Mouse (Mus musculus) bone marrow macrophage, adult 2 months (primary cell): ENCODE results near the gene Olfr816. TPM values are rescaled to one million over a fixed set of nuclear protein-coding genes. Genes with fewer than 3 reads are reported as not detected.
"Not testable (repeated sequence)": the region's sequence is repeated elsewhere in the genome, so short reads cannot be mapped to it uniquely, and the experiment has no call there.

ENCODE experiments used
- H3K27ac ChIP-seq: 2 replicates; pipeline ENCODE4 v1.5.1; 2012; ENCODE audit warnings: low read depth, low read length; ENCODE audit not compliant: insufficient read depth
- H3K4me1 ChIP-seq: 2 replicates; pipeline ENCODE4 v1.6.1; 2012; ENCODE audit warnings: low read length; ENCODE audit not compliant: control insufficient read depth, insufficient read depth
- H3K4me3 ChIP-seq: 2 replicates; pipeline ENCODE4 v1.5.1; 2012; ENCODE audit warnings: mild to moderate bottlenecking, low read length, moderate library complexity; ENCODE audit not compliant: insufficient read depth
- CTCF ChIP-seq: IDR thresholded peaks from 2 replicates; pipeline ENCODE4 v1.5.1; 2012; ENCODE audit warnings: low read depth, mild to moderate bottlenecking, low read length, moderate library complexity
- POLR2A ChIP-seq: IDR thresholded peaks from 2 replicates; pipeline ENCODE4 v1.6.1; 2012; ENCODE audit warnings: mild to moderate bottlenecking, low read depth, low read length, borderline replicate concordance
- polyA plus RNA-seq: library from polyadenylated mRNA; stranded (reverse); fragments of >200 nt; gene quantifications from 2 replicates; pipeline ENCODE4 v1.2.4, GENCODE M21; 2012; ENCODE audit not compliant: missing spikeins, insufficient read depth, insufficient read length

Olfr816 gene
- polyA plus RNA-seq: not detected in 2 replicates

DNA sequence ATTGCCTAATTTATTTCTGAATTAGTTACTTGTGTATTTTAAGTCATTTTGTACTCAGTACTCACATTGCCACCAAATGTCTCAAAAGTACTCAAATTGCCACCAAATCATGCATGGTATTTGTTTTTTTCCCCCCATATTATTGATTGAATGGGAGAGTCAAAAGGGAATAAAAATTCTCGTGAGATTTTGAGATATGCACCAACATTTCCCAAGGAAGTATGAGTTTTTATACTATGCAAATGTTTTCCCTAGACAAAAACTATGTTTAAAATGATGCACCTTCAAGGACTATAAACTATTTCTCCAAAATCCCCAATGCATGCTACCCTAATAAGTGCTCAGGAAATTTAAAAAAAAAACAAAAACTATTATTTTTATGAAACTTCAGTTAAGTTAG is at the start of gene Olfr816:
Olfr816 (minus strand) TSS at position 101 of the 400 bp plus-strand sequence.
- Histone ChIP-seq H3K27ac (no peak within 1 kb of the TSS), H3K4me3 (no peak within 1 kb of the TSS), H3K4me1 (no peaks in the 10 kb centered on the region)
- TF ChIP-seq CTCF: no peak
- no peak for TF ChIP-seq POLR2A

DNA sequence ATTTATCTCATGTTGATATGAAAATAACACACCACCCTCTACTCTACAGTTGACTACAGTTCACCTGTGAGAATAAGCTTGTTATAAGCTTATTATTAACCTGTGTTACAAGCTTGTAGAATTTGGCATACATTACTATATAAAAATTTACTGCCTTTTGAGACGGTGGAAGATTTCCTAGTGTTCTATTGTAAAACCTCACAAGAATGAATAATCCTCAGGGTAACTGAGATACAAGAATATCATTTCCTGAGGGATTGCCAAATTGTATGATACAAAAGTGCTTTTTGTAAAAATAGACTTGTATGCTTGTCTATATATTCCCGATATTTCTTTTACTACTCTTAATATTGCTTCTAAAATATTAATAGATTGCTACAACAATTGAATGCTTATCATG is 33.6 kb upstream of the Olfr816 start, which contains the start of gene Olfr818:
Olfr818 (minus strand) TSS at position 101 of the 400 bp plus-strand sequence.
- Histone ChIP-seq H3K4me3 (no peak within 1 kb of the TSS), H3K4me1 (no peaks in the 10 kb centered on the region), H3K27ac (no peak within 1 kb of the TSS)
- TF ChIP-seq POLR2A (no peak), CTCF (no peak)

- H3K4me3 ChIP-seq, H3K27ac ChIP-seq, H3K4me1 ChIP-seq: not testable (repeated sequence)
Measured at GRCm38 (mm10) chr10:129905767-129906166, 9.6 kb downstream of the Olfr816 start, which contains the start of gene Olfr815. Olfr815 (minus strand) TSS chr10:129905867.

DNA sequence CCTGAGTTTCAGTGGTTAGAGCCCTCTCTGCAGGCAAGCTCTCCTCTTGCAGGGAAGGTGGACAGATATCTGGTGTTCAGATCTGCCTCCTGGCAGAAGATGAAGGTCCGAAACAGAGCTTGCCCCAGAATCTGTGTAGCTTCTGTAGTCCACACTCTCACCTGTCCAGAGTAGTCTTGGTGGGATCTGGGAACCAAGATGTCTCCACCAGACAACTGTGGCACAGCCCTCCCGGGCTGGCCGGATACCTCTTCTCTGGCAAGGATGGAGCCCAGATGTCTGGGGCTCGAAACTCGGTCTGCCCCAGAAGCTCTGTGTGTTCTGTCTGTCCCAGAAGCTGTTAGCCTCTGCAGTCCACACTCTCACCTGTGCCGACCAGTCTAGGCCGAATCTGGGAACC is 29.5 kb downstream of the Olfr816 start:
- Histone ChIP-seq H3K27ac (no peak overlapping the region), H3K4me1 (no peaks in the 10 kb centered on the region), H3K4me3 (no peak overlapping the region)
- TF ChIP-seq CTCF: no peak
- no peak for TF ChIP-seq POLR2A

- H3K4me1 ChIP-seq, H3K4me3 ChIP-seq, H3K27ac ChIP-seq: not testable (repeated sequence)
Measured at GRCm38 (mm10) chr10:129885496-129885895, 29.9 kb downstream of the Olfr816 start.

- H3K4me3 ChIP-seq, H3K4me1 ChIP-seq, H3K27ac ChIP-seq: not testable (repeated sequence)
Measured at GRCm38 (mm10) chr10:129879751-129880150, 35.6 kb downstream of the Olfr816 start, which contains the start of gene Olfr814. Olfr814 (minus strand) TSS chr10:129879851.

Other genes with a start within 250 kb of the Olfr816 start
- not detected in 2 replicates for gene Olfr801, start 241.7 kb downstream of the Olfr816 start, polyA plus RNA-seq
- gene Olfr802, start 227.4 kb downstream of the Olfr816 start, polyA plus RNA-seq: not detected in 2 replicates
- not detected in 2 replicates for gene Olfr803, start 221.3 kb downstream of the Olfr816 start, polyA plus RNA-seq
- gene Olfr804, start 212.4 kb downstream of the Olfr816 start, polyA plus RNA-seq: 0.31 TPM in 1 of 2 replicates, not detected in the other
- gene Olfr805, start 186.2 kb downstream of the Olfr816 start, polyA plus RNA-seq: not detected in 2 replicates
- gene Olfr806, start 173.7 kb downstream of the Olfr816 start, polyA plus RNA-seq: not detected in 2 replicates
- gene Olfr807, start 157.8 kb downstream of the Olfr816 start, polyA plus RNA-seq: not detected in 2 replicates
- gene Olfr808, start 150.1 kb downstream of the Olfr816 start, polyA plus RNA-seq: 0.17 TPM in 1 of 2 replicates, not detected in the other
- not detected in 2 replicates for gene Olfr809, start 141.0 kb downstream of the Olfr816 start, polyA plus RNA-seq
- gene Olfr810, start 120.7 kb downstream of the Olfr816 start, polyA plus RNA-seq: not detected in 2 replicates
- not detected in 2 replicates for gene Olfr811, start 111.2 kb downstream of the Olfr816 start, polyA plus RNA-seq
- not detected in 2 replicates for gene Olfr812, start 69.5 kb downstream of the Olfr816 start, polyA plus RNA-seq
- gene Olfr813, start 60.2 kb downstream of the Olfr816 start, polyA plus RNA-seq: not detected in 2 replicates
- 0.23 TPM in 1 of 2 replicates, not detected in the other for gene Olfr814, start 35.7 kb downstream of the Olfr816 start, polyA plus RNA-seq
- gene Olfr815, start 9.7 kb downstream of the Olfr816 start, polyA plus RNA-seq: not detected in 2 replicates
- gene Olfr818, start 33.5 kb upstream of the Olfr816 start, polyA plus RNA-seq: not detected in 2 replicates
- gene Olfr819, start 51.7 kb upstream of the Olfr816 start, polyA plus RNA-seq: not detected in 2 replicates
- gene Olfr247, start 60.5 kb upstream of the Olfr816 start, polyA plus RNA-seq: not detected in 2 replicates
- gene Gm10310, start 69.5 kb upstream of the Olfr816 start, polyA plus RNA-seq: not detected in 2 replicates
- gene Olfr820, start 97.0 kb upstream of the Olfr816 start, polyA plus RNA-seq: not detected in 2 replicates
- 0.41 TPM in 1 of 2 replicates, not detected in the other for gene Olfr821, start 114.8 kb upstream of the Olfr816 start, polyA plus RNA-seq
- not detected in 2 replicates for gene Olfr822, start 155.6 kb upstream of the Olfr816 start, polyA plus RNA-seq
- not detected in 2 replicates for gene Olfr823, start 199.8 kb upstream of the Olfr816 start, polyA plus RNA-seq
- not detected in 2 replicates for gene Olfr824, start 214.4 kb upstream of the Olfr816 start, polyA plus RNA-seq